Mouse (Mus musculus) CH12.LX (cell line): ENCODE measurements around the gene Zfp874b. TPM values are rescaled to one million over a fixed set of nuclear protein-coding genes. Genes with fewer than 3 reads are reported as not detected.

Experiments
- DNase-seq: peaks from one replicate; pipeline ENCODE4 v3.0.0-alpha.2; 2013; ENCODE audit errors: extremely low read depth
- H3K27ac ChIP-seq: 2 replicates; pipeline ENCODE4 v1.5.1; 2012; ENCODE audit warnings: low read depth, mild to moderate bottlenecking, control low read depth, moderate library complexity; ENCODE audit not compliant: insufficient read depth
- H3K27me3 ChIP-seq: replicated peaks from 2 replicates; pipeline ENCODE3; 2012; ENCODE audit warnings: inconsistent platforms
- H3K36me3 ChIP-seq, 2 experiments: replicated peaks in 1 of 2; 2 replicates each; pipeline versions ENCODE3 to v1.6.1; 2012; ENCODE audit warnings: inconsistent platforms in 1 of 2, low read length in 1 of 2, mild to moderate bottlenecking in 1 of 2, mixed read lengths in 1 of 2, moderate library complexity in 1 of 2; ENCODE audit not compliant: control insufficient read depth in 1 of 2, insufficient read depth in 1 of 2
- H3K4me1 ChIP-seq, 2 experiments: 2 replicates each; pipeline ENCODE4 v1.6.1; 2012; ENCODE audit warnings: inconsistent platforms in 1 of 2, moderate library complexity in 1 of 2; ENCODE audit not compliant: insufficient read depth in 2 of 2, control insufficient read depth in 1 of 2
- H3K4me2 ChIP-seq: 2 replicates; pipeline ENCODE4 v1.6.1; 2012; ENCODE audit warnings: low read depth, mild to moderate bottlenecking, control low read depth; ENCODE audit not compliant: poor library complexity, insufficient read depth, severe bottlenecking
- H3K4me3 ChIP-seq, 3 experiments: fragments of 150-350 bp in 1 of 3; sonication (generic) in 1 of 3; replicated peaks in 1 of 3; 2 replicates each; pipeline versions ENCODE3 to v1.5.1; 2011 to 2012; ENCODE audit warnings: low read depth in 2 of 3, low read length in 2 of 3, mild to moderate bottlenecking in 2 of 3, moderate library complexity in 2 of 3, control low read depth in 1 of 3, improper control_type of control experiment in 1 of 3, inconsistent platforms in 1 of 3, mixed read lengths in 1 of 3; ENCODE audit not compliant: poor library complexity in 1 of 3
- H3K79me2 ChIP-seq: replicated peaks from 2 replicates; pipeline ENCODE4 v1.6.1; 2012; ENCODE audit warnings: mild to moderate bottlenecking, moderate library complexity; ENCODE audit not compliant: control insufficient read depth, poor library complexity, insufficient read depth, severe bottlenecking; ENCODE audit errors: extremely low read depth
- H3K9ac ChIP-seq: 2 replicates; pipeline ENCODE4 v1.6.1; 2012; ENCODE audit warnings: low read depth, mild to moderate bottlenecking, control low read depth, moderate library complexity; ENCODE audit not compliant: insufficient read depth
- H3K9me3 ChIP-seq: replicated peaks from 2 replicates; pipeline ENCODE3; 2012; ENCODE audit warnings: low read length, inconsistent platforms, mixed read lengths
- BHLHE40 ChIP-seq: IDR thresholded peaks from 2 replicates; pipeline ENCODE4 v1.6.1; 2011; ENCODE audit warnings: mild to moderate bottlenecking, low read depth, low read length, improper control_type of control experiment
- CHD1 ChIP-seq: IDR thresholded peaks from 2 replicates; pipeline ENCODE4 v1.6.1; 2012; ENCODE audit warnings: low read depth, low read length, improper control_type of control experiment, inconsistent platforms
- CTCF ChIP-seq, 2 experiments: IDR thresholded peaks in 1 of 2; conservative IDR thresholded peaks in 1 of 2; 2 replicates each; pipeline ENCODE4 v1.5.1; 2011 to 2012; ENCODE audit warnings: low read depth in 2 of 2, low read length in 2 of 2, improper control_type of control experiment in 1 of 2, inconsistent platforms in 1 of 2, mild to moderate bottlenecking in 1 of 2, moderate library complexity in 1 of 2
- E2F4 ChIP-seq: IDR thresholded peaks from 2 replicates; pipeline ENCODE4 v1.6.1; 2011; ENCODE audit warnings: low read depth, low read length, improper control_type of control experiment; ENCODE audit not compliant: insufficient replicate concordance
- ELF1 ChIP-seq: IDR thresholded peaks from 2 replicates; pipeline ENCODE4 v1.6.1; 2014; ENCODE audit warnings: low read depth, mild to moderate bottlenecking, inconsistent platforms, low read length, improper control_type of control experiment
- HCFC1 ChIP-seq: IDR thresholded peaks from 2 replicates; pipeline ENCODE4 v1.6.1; 2012; ENCODE audit warnings: low read depth, mild to moderate bottlenecking, inconsistent platforms, low read length, improper control_type of control experiment
- IRF4 ChIP-seq: IDR thresholded peaks from 2 replicates; pipeline ENCODE4 v1.6.1; 2014; ENCODE audit warnings: low read depth, mild to moderate bottlenecking, inconsistent platforms, low read length, improper control_type of control experiment
- JUN ChIP-seq: IDR thresholded peaks from 2 replicates; pipeline ENCODE4 v1.6.1; 2011; ENCODE audit warnings: low read depth, mild to moderate bottlenecking, low read length, improper control_type of control experiment, moderate library complexity; ENCODE audit not compliant: insufficient read depth
- JUND ChIP-seq: conservative IDR thresholded peaks from 2 replicates; pipeline ENCODE4 v1.6.1; 2011; ENCODE audit warnings: low read depth, low read length, improper control_type of control experiment
- KAT2A ChIP-seq: IDR thresholded peaks from 2 replicates; pipeline ENCODE4 v1.6.1; 2012; ENCODE audit warnings: low read length, improper control_type of control experiment, inconsistent platforms; ENCODE audit not compliant: insufficient replicate concordance
- MAFK ChIP-seq: IDR thresholded peaks from 2 replicates; pipeline ENCODE4 v1.6.1; 2011; ENCODE audit warnings: low read length, improper control_type of control experiment; ENCODE audit not compliant: insufficient replicate concordance
- MAX ChIP-seq: IDR thresholded peaks from 2 replicates; pipeline ENCODE4 v1.6.1; 2011; ENCODE audit warnings: low read length, improper control_type of control experiment
- MAZ ChIP-seq: IDR thresholded peaks from 2 replicates; pipeline ENCODE4 v1.6.1; 2012; ENCODE audit warnings: low read depth, mild to moderate bottlenecking, inconsistent platforms, low read length, improper control_type of control experiment, moderate library complexity
- MEF2A ChIP-seq: IDR thresholded peaks from 2 replicates; pipeline ENCODE4 v1.6.1; 2014; ENCODE audit warnings: low read depth, mild to moderate bottlenecking, inconsistent platforms, low read length, improper control_type of control experiment, borderline replicate concordance
- MXI1 ChIP-seq: IDR thresholded peaks from 2 replicates; pipeline ENCODE4 v1.6.1; 2011; ENCODE audit warnings: mild to moderate bottlenecking, low read depth, low read length, improper control_type of control experiment
- MYC ChIP-seq: IDR thresholded peaks from 2 replicates; pipeline ENCODE4 v1.6.1; 2011; ENCODE audit warnings: low read depth, mild to moderate bottlenecking, improper control_type of control experiment, low read length
- NELFE ChIP-seq: IDR thresholded peaks from 2 replicates; pipeline ENCODE4 v1.6.1; 2011; ENCODE audit warnings: low read depth, low read length, improper control_type of control experiment
- NRF1 ChIP-seq: IDR thresholded peaks from 2 replicates; pipeline ENCODE4 v1.6.1; 2014; ENCODE audit warnings: low read depth, mild to moderate bottlenecking, inconsistent platforms, low read length, improper control_type of control experiment, moderate library complexity
- POLR2A ChIP-seq: IDR thresholded peaks from 2 replicates; pipeline ENCODE4 v1.6.1; 2011; ENCODE audit warnings: low read depth, mild to moderate bottlenecking, improper control_type of control experiment, low read length
- RAD21 ChIP-seq: IDR thresholded peaks from 2 replicates; pipeline ENCODE4 v1.6.1; 2011; ENCODE audit warnings: low read depth, mild to moderate bottlenecking, low read length, improper control_type of control experiment, moderate library complexity
- RCOR1 ChIP-seq: conservative IDR thresholded peaks from 2 replicates; pipeline ENCODE4 v1.6.1; 2012; ENCODE audit warnings: low read depth, mild to moderate bottlenecking, inconsistent platforms, low read length, improper control_type of control experiment
- SIN3A ChIP-seq: IDR thresholded peaks from 2 replicates; pipeline ENCODE4 v1.6.1; 2012; ENCODE audit warnings: low read length, improper control_type of control experiment, inconsistent platforms
- SMC3 ChIP-seq: IDR thresholded peaks from 2 replicates; pipeline ENCODE4 v1.6.1; 2011; ENCODE audit warnings: low read depth, low read length, improper control_type of control experiment
- TBP ChIP-seq: conservative IDR thresholded peaks from 2 replicates; pipeline ENCODE4 v1.6.1; 2011; ENCODE audit warnings: low read depth, low read length, improper control_type of control experiment
- TCF12 ChIP-seq: IDR thresholded peaks from 2 replicates; pipeline ENCODE4 v1.6.1; 2014; ENCODE audit warnings: low read depth, mild to moderate bottlenecking, inconsistent platforms, low read length, improper control_type of control experiment
- UBTF ChIP-seq: IDR thresholded peaks from 2 replicates; pipeline ENCODE4 v1.6.1; 2012; ENCODE audit warnings: low read depth, mild to moderate bottlenecking, inconsistent platforms, low read length, improper control_type of control experiment, moderate library complexity
- ZC3H11A ChIP-seq: IDR thresholded peaks from 2 replicates; pipeline ENCODE4 v1.6.1; 2012; ENCODE audit warnings: low read depth, mild to moderate bottlenecking, inconsistent platforms, low read length, improper control_type of control experiment
- ZMIZ1 ChIP-seq: IDR thresholded peaks from 2 replicates; pipeline ENCODE4 v1.6.1; 2012; ENCODE audit warnings: low read depth, mild to moderate bottlenecking, inconsistent platforms, low read length, improper control_type of control experiment
- ZNF384 ChIP-seq: IDR thresholded peaks from 2 replicates; pipeline ENCODE4 v1.6.1; 2012; ENCODE audit warnings: low read depth, low read length, improper control_type of control experiment, inconsistent platforms
- dilution Hi-C: fragments of 300-500 bp; cut with MboI; formaldehyde crosslinking; loops from 2 replicates; pipeline ENCODE4 v1.14.3; 2020; ENCODE audit warnings: low sequenced_read_pairs; ENCODE audit not compliant: extremely low pct_unique_long_range_greater_than_20kb, extremely low pct_ligation_motif_present
- in situ Hi-C: fragments of 300-500 bp; cut with MboI; formaldehyde crosslinking; loops from 3 replicates; pipeline ENCODE4 v1.14.3; 2019; ENCODE audit warnings: low sequenced_read_pairs, low pct_ligation_motif_present, low pct_unique_long_range_greater_than_20kb, mixed read lengths
- polyA plus RNA-seq: library from polyadenylated mRNA; unstranded; fragments of >175 nt; gene quantifications from 2 replicates; pipeline ENCODE4 v1.2.1, GENCODE M21; 2012; ENCODE audit warnings: low read depth; ENCODE audit not compliant: insufficient read length
- total RNA-seq, 2 experiments: library from RNA; depleted of rRNA; stranded (reverse); fragments of 300-350 nt in 1 of 2; fragments of >200 nt in 1 of 2; gene quantifications; 2 replicates each; pipeline ENCODE4 v1.2.3; 2012 to 2014

Zfp874b gene
- total and polyA plus RNA-seq, 3 experiments, result 1.8 to 8.0 (median 4.8) TPM

DNA sequence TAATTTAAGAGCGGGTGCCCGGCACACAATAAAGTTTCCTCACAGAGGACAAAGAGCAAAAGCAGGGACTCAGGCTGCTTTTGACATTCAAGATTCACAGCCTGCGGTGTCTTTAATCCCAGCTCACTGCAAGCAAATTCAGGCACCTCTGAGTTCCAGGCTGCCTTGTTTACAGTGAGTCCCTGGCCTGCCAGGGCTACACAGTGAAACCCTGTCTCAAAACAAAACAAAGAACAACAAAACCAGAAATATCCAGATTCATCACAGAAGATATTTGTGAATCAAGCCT is 32.1 kb downstream of the Zfp874b start:
- peak overlapping the region in 2 of 3 experiments; percentile 64 to 85 for H3K4me3 ChIP-seq
- no peak for DNase-seq
- peaks cover 2 to 13% of the 10 kb centered on the region in 2 experiments for H3K36me3 ChIP-seq
- H3K79me2 ChIP-seq, result no peaks in the 10 kb centered on the region; the same call in 1 of the 2 replicates
- no peak overlapping the region for H3K27ac ChIP-seq
- H3K4me1 ChIP-seq, result peaks cover 2 to 17% of the 10 kb centered on the region in 2 experiments; a peak in 2 of 4 replicates
- peak overlapping the region; percentile 56 for H3K9ac ChIP-seq
- peak overlapping the region; percentile 85 for H3K4me2 ChIP-seq
- no peak for TF ChIP-seq TCF12
- TF ChIP-seq TBP, result no peak
- no peak for TF ChIP-seq ZC3H11A
- no peak for TF ChIP-seq KAT2A
- TF ChIP-seq IRF4, result no peak
- no peak for TF ChIP-seq SMC3
- TF ChIP-seq JUN, result no peak
- TF ChIP-seq ZMIZ1, result no peak
- TF ChIP-seq CHD1, result no peak
- no peak for TF ChIP-seq NRF1
- TF ChIP-seq MAFK, result no peak
- TF ChIP-seq, all 38 proteins: peak for 0
- Histone ChIP-seq H3K27me3 (no peaks in the 10 kb centered on the region), H3K9me3 (no peaks in the 10 kb centered on the region)
- in situ Hi-C loops, result no loop called here
- dilution Hi-C loops, result no loop called here

DNA sequence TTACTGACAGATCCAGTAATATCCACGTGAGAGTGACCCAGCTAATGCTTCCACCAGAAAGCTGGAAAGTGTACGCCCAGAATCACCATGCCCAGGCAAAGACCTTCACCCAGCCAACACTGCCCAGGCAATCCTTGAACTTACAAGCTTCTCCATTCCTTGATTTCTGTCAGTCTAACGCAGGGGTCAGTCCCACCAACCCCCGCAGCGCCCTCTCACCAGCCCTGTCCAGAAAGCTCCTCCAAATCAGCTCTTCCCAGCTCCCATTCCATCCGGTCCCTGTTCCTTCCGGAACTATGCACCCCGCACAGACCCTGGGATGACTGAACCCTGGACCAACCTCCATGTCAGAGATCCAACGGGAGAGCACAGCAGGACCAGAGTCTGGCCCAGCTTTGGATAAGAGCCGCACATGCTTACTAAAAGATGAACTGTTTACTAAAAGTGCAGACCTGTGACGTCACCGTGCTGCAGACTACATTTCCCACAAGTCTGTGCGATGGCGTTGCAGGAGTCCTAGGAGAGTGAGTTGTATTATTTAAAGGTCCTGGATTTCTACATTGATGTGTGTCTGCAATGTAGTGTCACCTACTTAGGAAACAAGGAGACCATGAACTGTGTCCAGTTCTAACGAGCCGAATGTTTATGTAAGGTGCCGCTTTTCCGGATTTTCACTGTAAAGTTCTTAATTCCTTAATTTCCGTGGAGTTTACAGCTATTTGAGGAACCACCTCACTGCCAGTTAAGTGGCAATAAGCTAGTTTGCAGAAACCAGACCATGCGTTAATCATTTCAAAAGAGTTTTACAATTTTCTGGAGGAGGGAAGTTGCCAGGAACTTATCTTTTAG is 32.7 kb downstream of the Zfp874b start, which contains the start of gene Zfp874a:
Zfp874a (minus strand) TSS at position 453 of the 849 bp plus-strand sequence.
- Histone ChIP-seq H3K4me1 (peaks cover 2 to 17% of the 10 kb centered on the region in 2 experiments; a peak in 2 of 4 replicates), H3K36me3 (peaks cover 6 to 18% of the 10 kb centered on the region in 2 experiments), H3K79me2 (no peaks in the 10 kb centered on the region; the same call in 1 of the 2 replicates), H3K9me3 (no peaks in the 10 kb centered on the region), H3K27me3 (no peaks in the 10 kb centered on the region), H3K9ac (peak within 1 kb of the TSS; percentile 56), H3K27ac (no peak within 1 kb of the TSS), H3K4me3 (peak within 1 kb of the TSS; percentile 64 to 85 (median 71)), H3K4me2 (peak within 1 kb of the TSS; percentile 85)
- peak; percentile 85 for DNase-seq
- dilution Hi-C loops (no loop called here), in situ Hi-C loops (no loop called here)
- TF ChIP-seq SIN3A (peak; percentile 97), UBTF (no peak), JUND (peak; percentile 66), BHLHE40 (0 out of 2 replicates have a peak, but pooled peaks have one; percentile 12), HCFC1 (peak; percentile 93), ZMIZ1 (no peak), JUN (peak; percentile 40; the same call in 1 of the 2 replicates), RCOR1 (0 out of 2 replicates have a peak, but pooled peaks have one; percentile 19), CTCF (conservative IDR thresholded peaks at IDR 0.05 in 1 of 2, IDR thresholded peaks at IDR 0.05 in 1 of 2; ENCODE audit: low read depth in 2 of 2, low read length in 2 of 2) (no peak), ELF1 (0 out of 2 replicates have a peak, but pooled peaks have one; percentile 56), MAX (peak; percentile 65), KAT2A (peak; percentile 74; the same call in 1 of the 2 replicates), ZNF384 (no peak), NELFE (peak; percentile 43; the same call in 1 of the 2 replicates), TCF12 (peak; percentile 53; the same call in 1 of the 2 replicates), MYC (peak; percentile 45; the same call in 1 of the 2 replicates), TBP (0 out of 2 replicates have a peak, but pooled peaks have one; percentile 48), POLR2A (peak; percentile 42), MXI1 (peak; percentile 93), MEF2A (peak; percentile 20; the same call in 1 of the 2 replicates), E2F4 (no peak), MAZ (0 out of 2 replicates have a peak, but pooled peaks have one; percentile 27), NRF1 (peak; percentile 37; the same call in 1 of the 2 replicates), RAD21 (no peak), CHD1 (no peak)
